Mouse (Mus musculus) MEL (cell line): ENCODE results near the gene Cluh. TPM values are rescaled to one million over a fixed set of nuclear protein-coding genes. Genes with fewer than 3 reads are reported as not detected.

Experiments used
- DNase-seq: peaks from one replicate; pipeline ENCODE4 v3.0.0; 2011; ENCODE audit warnings: low read depth, low spot score
- H3K27ac ChIP-seq: 2 replicates; pipeline ENCODE4 v1.5.1; 2012; ENCODE audit warnings: low read depth, mild to moderate bottlenecking, control low read depth, low read length, moderate library complexity; ENCODE audit not compliant: control insufficient read depth
- H3K27me3 ChIP-seq, 2 experiments: fragments of 150-350 bp in 1 of 2; sonication (generic) in 1 of 2; 2 replicates each; pipeline ENCODE4 v1.6.1; 2012; ENCODE audit warnings: low read length in 2 of 2, mild to moderate bottlenecking in 2 of 2, improper control_type of control experiment in 1 of 2, moderate library complexity in 1 of 2; ENCODE audit not compliant: insufficient read depth in 2 of 2, control insufficient read depth in 1 of 2
- H3K36me3 ChIP-seq, 2 experiments: 2 replicates each; pipeline ENCODE4 v1.6.1; 2012 to 2014; ENCODE audit warnings: low read length in 2 of 2, improper control_type of control experiment in 1 of 2, inconsistent platforms in 1 of 2, mild to moderate bottlenecking in 1 of 2; ENCODE audit not compliant: insufficient read depth in 2 of 2, control insufficient read depth in 1 of 2
- H3K4me1 ChIP-seq, 2 experiments: fragments of 150-350 bp in 1 of 2; sonication (generic) in 1 of 2; 2 replicates each; pipeline ENCODE4 v1.6.1; 2012; ENCODE audit warnings: low read length in 2 of 2, improper control_type of control experiment in 1 of 2, mild to moderate bottlenecking in 1 of 2; ENCODE audit not compliant: insufficient read depth in 2 of 2, control insufficient read depth in 1 of 2
- H3K4me3 ChIP-seq, 2 experiments: fragments of 150-350 bp in 1 of 2; sonication (generic) in 1 of 2; 2 replicates each; pipeline ENCODE4 v1.5.1; 2012; ENCODE audit warnings: low read depth in 2 of 2, low read length in 2 of 2, mild to moderate bottlenecking in 2 of 2, moderate library complexity in 2 of 2, control low read depth in 1 of 2, improper control_type of control experiment in 1 of 2; ENCODE audit not compliant: control insufficient read depth in 1 of 2, insufficient read depth in 1 of 2
- H3K79me2 ChIP-seq: 2 replicates; pipeline ENCODE4 v1.6.1; 2012; ENCODE audit warnings: mild to moderate bottlenecking, low read length, moderate library complexity; ENCODE audit not compliant: control insufficient read depth, poor library complexity, insufficient read depth
- H3K9ac ChIP-seq: 2 replicates; pipeline ENCODE4 v1.6.1; 2012; ENCODE audit warnings: low read depth, mild to moderate bottlenecking, control low read depth, low read length, moderate library complexity; ENCODE audit not compliant: control insufficient read depth, poor library complexity, severe bottlenecking
- H3K9me3 ChIP-seq: fragments of 150-350 bp; sonication (generic); replicated peaks from 2 replicates; pipeline ENCODE4 v1.6.1; 2012; ENCODE audit warnings: mild to moderate bottlenecking, low read length, improper control_type of control experiment, moderate library complexity; ENCODE audit not compliant: insufficient read depth
- CTCF ChIP-seq, 3 experiments: IDR thresholded peaks in 2 of 3; conservative IDR thresholded peaks in 1 of 3; 2 replicates each; pipeline ENCODE4 v1.5.1; 2011 to 2012; ENCODE audit warnings: low read length in 3 of 3, low read depth in 2 of 3, mild to moderate bottlenecking in 2 of 3, improper control_type of control experiment in 1 of 3, inconsistent platforms in 1 of 3, mixed read lengths in 1 of 3, moderate library complexity in 1 of 3; ENCODE audit not compliant: control insufficient read depth in 1 of 3, insufficient read depth in 1 of 3, poor library complexity in 1 of 3, severe bottlenecking in 1 of 3
- E2F4 ChIP-seq: IDR thresholded peaks from 2 replicates; pipeline ENCODE4 v1.6.1; 2011; ENCODE audit warnings: low read depth, low read length, improper control_type of control experiment, borderline replicate concordance
- GABPA ChIP-seq: IDR thresholded peaks from 2 replicates; pipeline ENCODE4 v1.6.1; 2012; ENCODE audit warnings: low read depth, mild to moderate bottlenecking, inconsistent platforms, low read length, improper control_type of control experiment, moderate library complexity
- GATA1 ChIP-seq: IDR thresholded peaks from 2 replicates; pipeline ENCODE4 v1.6.1; 2011; ENCODE audit warnings: low read depth, low read length, improper control_type of control experiment
- KAT2A ChIP-seq: conservative IDR thresholded peaks from 2 replicates; pipeline ENCODE4 v1.6.1; 2012; ENCODE audit warnings: low read depth, low read length, improper control_type of control experiment, inconsistent platforms
- MAX ChIP-seq: IDR thresholded peaks from 2 replicates; pipeline ENCODE4 v1.6.1; 2011; ENCODE audit warnings: low read length, improper control_type of control experiment
- MAZ ChIP-seq: IDR thresholded peaks from 2 replicates; pipeline ENCODE4 v1.6.1; 2012; ENCODE audit warnings: low read depth, mild to moderate bottlenecking, inconsistent platforms, low read length, improper control_type of control experiment
- MEF2A ChIP-seq: IDR thresholded peaks from 2 replicates; pipeline ENCODE4 v1.6.1; 2014; ENCODE audit warnings: low read depth, mild to moderate bottlenecking, inconsistent platforms, low read length, improper control_type of control experiment; ENCODE audit not compliant: poor library complexity, insufficient replicate concordance, severe bottlenecking; ENCODE audit errors: extremely low read depth
- MXI1 ChIP-seq: IDR thresholded peaks from 2 replicates; pipeline ENCODE4 v1.6.1; 2011; ENCODE audit warnings: mild to moderate bottlenecking, low read depth, low read length, improper control_type of control experiment
- MYB ChIP-seq: IDR thresholded peaks from 2 replicates; pipeline ENCODE4 v1.6.1; 2011; ENCODE audit warnings: mild to moderate bottlenecking, low read depth, low read length, improper control_type of control experiment
- NELFE ChIP-seq: IDR thresholded peaks from 2 replicates; pipeline ENCODE4 v1.6.1; 2011; ENCODE audit warnings: low read depth, low read length, improper control_type of control experiment
- POLR2A ChIP-seq, 2 experiments: IDR thresholded peaks; 2 replicates each; pipeline ENCODE4 v1.6.1; 2011 to 2012; ENCODE audit warnings: low read length in 2 of 2, mild to moderate bottlenecking in 2 of 2, control low read depth in 1 of 2, improper control_type of control experiment in 1 of 2, low read depth in 1 of 2, moderate library complexity in 1 of 2; ENCODE audit not compliant: control insufficient read depth in 1 of 2, insufficient read depth in 1 of 2, poor library complexity in 1 of 2
- RAD21 ChIP-seq: IDR thresholded peaks from 2 replicates; pipeline ENCODE4 v1.6.1; 2011; ENCODE audit warnings: mild to moderate bottlenecking, low read depth, low read length, improper control_type of control experiment
- SIN3A ChIP-seq: IDR thresholded peaks from 2 replicates; pipeline ENCODE4 v1.6.1; 2012; ENCODE audit warnings: low read length, improper control_type of control experiment, inconsistent platforms
- SMC3 ChIP-seq: IDR thresholded peaks from 2 replicates; pipeline ENCODE4 v1.6.1; 2011; ENCODE audit warnings: low read depth, low read length, improper control_type of control experiment
- TAL1 ChIP-seq: IDR thresholded peaks from 2 replicates; pipeline ENCODE4 v1.6.1; 2012; ENCODE audit warnings: mild to moderate bottlenecking, inconsistent platforms, low read length, moderate library complexity, mixed read lengths
- TBP ChIP-seq: IDR thresholded peaks from 2 replicates; pipeline ENCODE4 v1.8.0; 2011; ENCODE audit warnings: low read depth, low read length, improper control_type of control experiment
- TCF12 ChIP-seq: IDR thresholded peaks from 2 replicates; pipeline ENCODE4 v1.6.1; 2014; ENCODE audit warnings: low read depth, mild to moderate bottlenecking, inconsistent platforms, low read length, improper control_type of control experiment, moderate library complexity
- USF1 ChIP-seq: IDR thresholded peaks from 2 replicates; pipeline ENCODE4 v1.6.1; 2014; ENCODE audit warnings: low read depth, mild to moderate bottlenecking, inconsistent platforms, low read length, improper control_type of control experiment, moderate library complexity
- USF2 ChIP-seq, 2 experiments: IDR thresholded peaks; 2 replicates each; pipeline ENCODE4 v1.6.1; 2011 to 2012; ENCODE audit warnings: improper control_type of control experiment in 2 of 2, low read length in 2 of 2, borderline replicate concordance in 1 of 2, inconsistent platforms in 1 of 2, low read depth in 1 of 2, mild to moderate bottlenecking in 1 of 2; ENCODE audit not compliant: insufficient read depth in 1 of 2
- ZC3H11A ChIP-seq: IDR thresholded peaks from 2 replicates; pipeline ENCODE4 v1.6.1; 2012; ENCODE audit warnings: low read depth, mild to moderate bottlenecking, inconsistent platforms, low read length, improper control_type of control experiment
- ZKSCAN1 ChIP-seq: IDR thresholded peaks from 2 replicates; pipeline ENCODE4 v1.6.1; 2012; ENCODE audit warnings: low read depth, mild to moderate bottlenecking, inconsistent platforms, low read length, improper control_type of control experiment, moderate library complexity
- ZMIZ1 ChIP-seq: IDR thresholded peaks from 2 replicates; pipeline ENCODE4 v1.6.1; 2012; ENCODE audit warnings: low read depth, mild to moderate bottlenecking, inconsistent platforms, low read length, improper control_type of control experiment, moderate library complexity
- ZNF384 ChIP-seq: IDR thresholded peaks from 2 replicates; pipeline ENCODE4 v1.6.1; 2012; ENCODE audit warnings: low read depth, mild to moderate bottlenecking, inconsistent platforms, low read length, improper control_type of control experiment
- polyA plus RNA-seq, 2 experiments: library from polyadenylated mRNA; stranded (reverse) in 1 of 2; unstranded in 1 of 2; fragments of >175 nt in 1 of 2; fragments of >200 nt in 1 of 2; gene quantifications; 2 replicates each; pipeline versions ENCODE4 v1.2.1 to v1.2.4; 2012; ENCODE audit warnings: low replicate concordance in 2 of 2, low read depth in 1 of 2; ENCODE audit not compliant: insufficient read length in 2 of 2, insufficient read depth in 1 of 2, missing spikeins in 1 of 2
- total RNA-seq: library from RNA; depleted of rRNA; stranded (reverse); fragments of 300-350 nt; gene quantifications from 2 replicates; pipeline ENCODE4 v1.2.3, GENCODE M21; 2012

The Cluh gene
- total and polyA plus RNA-seq, 3 experiments = 53.8 to 135 (median 115) TPM

GRCm38 (mm10) chr11:74634490-74635275 lies 14.6 kb upstream of the Cluh start:
- DNase-seq = peak; percentile 86
- Histone ChIP-seq H3K27me3 (peaks cover 0 to 9% of the 10 kb centered on the region in 2 experiments; a peak in 3 of 4 replicates), H3K9ac (no peak overlapping the region), H3K27ac (no peak overlapping the region), H3K4me1 (no peaks in the 10 kb centered on the region)
- TF ChIP-seq ZMIZ1 (no peak), USF2 (IDR thresholded peaks at IDR 0.05; ENCODE audit: borderline replicate concordance in 1 of 2, insufficient read depth in 1 of 2, low read depth in 1 of 2, low read length in 2 of 2) (no peak), E2F4 (no peak), ZKSCAN1 (no peak), MAX (peak; percentile 44; the same call in 1 of the 2 replicates), KAT2A (no peak), MEF2A (no peak), MAZ (peak; percentile 86; the same call in 1 of the 2 replicates), RAD21 (peak; percentile 92), ZC3H11A (peak; percentile 93), ZNF384 (no peak; the same call in 1 of the 2 replicates), POLR2A (IDR thresholded peaks at IDR 0.05; ENCODE audit: control insufficient read depth in 1 of 2, insufficient read depth in 1 of 2, low read depth in 1 of 2, low read length in 2 of 2, poor library complexity in 1 of 2) (no peak), GATA1 (no peak), CTCF (IDR thresholded peaks at IDR 0.05 in 2 of 3, conservative IDR thresholded peaks at IDR 0.05 in 1 of 3; ENCODE audit: control insufficient read depth in 1 of 3, insufficient read depth in 1 of 3, low read depth in 2 of 3, low read length in 3 of 3, poor library complexity in 1 of 3, severe bottlenecking in 1 of 3) (peak; percentile 87 to 90 (median 89)), MXI1 (no peak), SMC3 (peak; percentile 95), TCF12 (no peak), MYB (no peak), SIN3A (peak; percentile 64), USF1 (peak; percentile 64), TAL1 (no peak), NELFE (no peak), GABPA (no peak), TBP (no peak)
- TF ChIP-seq, all 39 proteins: peak for 8
- Histone ChIP-seq H3K4me3 (no peak overlapping the region), H3K9me3 (no peaks in the 10 kb centered on the region), H3K79me2 (no peaks in the 10 kb centered on the region), H3K36me3 (no peaks in the 10 kb centered on the region)
